Mouse (Mus musculus): ENCODE measurements around the gene Pde10a. TPM values are rescaled to one million over a fixed set of nuclear protein-coding genes. Genes with fewer than 3 reads are reported as not detected.

The Pde10a gene
- polyA plus RNA-seq, 1 experiment from 2014 or later, result 2.5 TPM

DNA sequence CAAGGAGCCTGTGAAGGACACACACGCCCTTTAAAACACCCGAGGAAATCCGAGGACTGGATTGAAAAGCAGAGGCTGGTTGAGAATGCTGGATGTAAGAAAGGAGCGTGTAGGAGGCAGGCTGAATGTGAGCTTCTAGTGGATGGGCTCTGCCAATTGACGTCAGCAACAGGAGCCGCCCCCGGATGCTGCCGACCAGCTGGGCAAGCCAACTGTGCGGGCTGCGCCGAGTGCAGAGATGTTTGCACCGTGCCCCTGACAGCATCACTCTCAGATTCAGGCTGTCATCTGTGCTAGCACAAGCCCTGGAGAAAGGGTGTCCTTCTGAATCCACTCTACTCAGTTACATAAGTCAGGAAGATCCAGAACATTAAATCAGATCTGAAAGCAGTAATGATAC lies 37.3 kb upstream of the Pde10a start:
- no peak for ATAC-seq (ENCODE audit: insufficient number of reproducible peaks, insufficient read depth, low FRiP score, low read depth)
- H3K36me3 ChIP-seq (ENCODE audit: control insufficient read depth, insufficient read depth, low read length), result no peaks in the 10 kb centered on the region
- H3K9me3 ChIP-seq (ENCODE audit: control insufficient read depth, low read length), result no peaks in the 10 kb centered on the region
- no peak overlapping the region for H3K4me2 ChIP-seq (ENCODE audit: low read length)
- no peak overlapping the region for H3K27ac ChIP-seq (replicated peaks in 1 of 2; ENCODE audit: control insufficient read depth in 1 of 2, insufficient read depth in 1 of 2, low read depth in 2 of 2, low read length in 2 of 2)
- H3K4me1 ChIP-seq (ENCODE audit: control insufficient read depth in 2 of 2, insufficient read depth in 2 of 2, low read length in 2 of 2), result no peaks in the 10 kb centered on the region
- WGBS, result 46% methylated on average over 12 of the region's 12 CpGs
- no peak overlapping the region for H3K9ac ChIP-seq (ENCODE audit: low read length)
- H3K4me3 ChIP-seq (ENCODE audit: control insufficient read depth in 1 of 2, insufficient read depth in 1 of 2, low read depth in 1 of 2, low read length in 2 of 2), result no peak overlapping the region
- peaks cover 5% of the 10 kb centered on the region; the same call in 1 of the 2 replicates for H3K27me3 ChIP-seq (ENCODE audit: control insufficient read depth, insufficient read depth, low read length)

DNA sequence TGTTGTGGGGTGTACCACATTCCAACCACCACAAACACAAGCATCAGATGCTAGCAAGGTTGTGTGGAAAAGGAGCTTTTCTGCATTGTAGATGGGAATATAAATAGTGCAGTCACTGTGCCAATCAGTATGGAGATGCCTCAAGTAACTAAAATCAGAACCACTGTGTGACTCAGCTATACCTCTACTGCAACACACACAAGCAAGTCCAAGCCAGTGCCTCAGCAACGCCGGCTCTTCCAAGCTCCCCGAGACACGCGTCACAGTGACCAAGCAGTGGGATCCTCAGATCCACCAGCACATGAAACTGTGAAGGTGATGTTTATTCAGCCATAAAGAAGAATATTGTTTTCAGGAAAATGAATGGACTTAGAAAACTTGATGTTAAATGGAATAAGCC lies 34.2 kb upstream of the Pde10a start:
- no peak overlapping the region for H3K4me2 ChIP-seq (ENCODE audit: low read length)
- peaks cover 3% of the 10 kb centered on the region; the same call in 1 of the 2 replicates for H3K27me3 ChIP-seq (ENCODE audit: control insufficient read depth, insufficient read depth, low read length)
- H3K9ac ChIP-seq (ENCODE audit: low read length), result no peak overlapping the region
- H3K4me3 ChIP-seq (ENCODE audit: control insufficient read depth in 1 of 2, insufficient read depth in 1 of 2, low read depth in 1 of 2, low read length in 2 of 2), result no peak overlapping the region
- no peaks in the 10 kb centered on the region for H3K4me1 ChIP-seq (ENCODE audit: control insufficient read depth in 2 of 2, insufficient read depth in 2 of 2, low read length in 2 of 2)
- no peak for ATAC-seq (ENCODE audit: insufficient number of reproducible peaks, insufficient read depth, low FRiP score, low read depth)
- 83% methylated on average over 5 of the region's 5 CpGs for WGBS
- no peak overlapping the region for H3K27ac ChIP-seq (replicated peaks in 1 of 2; ENCODE audit: control insufficient read depth in 1 of 2, insufficient read depth in 1 of 2, low read depth in 2 of 2, low read length in 2 of 2)
- H3K9me3 ChIP-seq (ENCODE audit: control insufficient read depth, low read length), result no peaks in the 10 kb centered on the region
- no peaks in the 10 kb centered on the region for H3K36me3 ChIP-seq (ENCODE audit: control insufficient read depth, insufficient read depth, low read length)

DNA sequence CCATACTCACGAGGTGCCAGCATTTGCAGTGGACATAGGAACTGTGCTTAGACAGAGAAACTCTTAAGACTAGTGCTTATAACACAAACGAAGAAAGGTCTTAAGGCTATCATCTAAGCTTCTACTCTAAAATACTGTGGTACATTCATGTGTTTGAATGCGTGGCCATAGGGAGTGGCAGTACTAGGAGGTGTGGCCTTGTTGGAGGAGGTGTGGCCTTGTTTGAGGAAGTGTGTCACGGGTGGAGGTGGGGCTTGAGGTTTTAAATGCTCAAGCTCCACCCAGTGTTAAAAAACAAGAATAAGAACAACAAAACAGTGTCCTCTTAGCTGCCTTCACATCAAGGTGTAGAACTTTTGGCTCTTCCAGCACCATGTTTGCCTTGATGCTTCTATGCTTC lies 31.7 kb upstream of the Pde10a start:
- Histone ChIP-seq H3K4me3 (ENCODE audit: control insufficient read depth in 1 of 2, insufficient read depth in 1 of 2, low read depth in 1 of 2, low read length in 2 of 2) (no peak overlapping the region), H3K27ac (replicated peaks in 1 of 2; ENCODE audit: control insufficient read depth in 1 of 2, insufficient read depth in 1 of 2, low read depth in 2 of 2, low read length in 2 of 2) (no peak overlapping the region), H3K4me2 (ENCODE audit: low read length) (no peak overlapping the region), H3K9me3 (ENCODE audit: control insufficient read depth, low read length) (no peaks in the 10 kb centered on the region), H3K9ac (ENCODE audit: low read length) (no peak overlapping the region), H3K4me1 (ENCODE audit: control insufficient read depth in 2 of 2, insufficient read depth in 2 of 2, low read length in 2 of 2) (no peaks in the 10 kb centered on the region), H3K36me3 (ENCODE audit: control insufficient read depth, insufficient read depth, low read length) (no peaks in the 10 kb centered on the region), H3K27me3 (ENCODE audit: control insufficient read depth, insufficient read depth, low read length) (no peaks in the 10 kb centered on the region)
- 77% methylated on average over 4 of the region's 4 CpGs for WGBS
- no peak for ATAC-seq (ENCODE audit: insufficient number of reproducible peaks, insufficient read depth, low FRiP score, low read depth)

DNA sequence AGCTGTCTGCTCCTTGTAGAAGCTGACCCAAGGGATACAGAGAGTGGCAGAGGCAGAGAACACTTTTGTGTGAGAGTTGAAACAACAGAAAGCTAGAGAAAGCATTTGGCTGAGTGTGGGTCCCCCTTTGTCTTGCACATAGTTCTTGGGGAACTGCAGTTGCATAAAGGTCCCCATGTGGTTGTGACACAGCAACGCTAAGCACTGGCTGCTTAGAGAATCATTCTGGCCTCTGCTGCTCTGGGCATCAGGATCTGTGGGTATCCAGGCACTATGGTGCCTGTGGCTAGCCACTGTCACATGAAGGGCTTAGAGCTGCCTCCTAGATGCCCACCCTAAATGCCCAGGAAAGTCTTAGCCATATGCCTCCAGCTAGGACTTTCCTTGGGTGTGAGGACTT lies 27.0 kb upstream of the Pde10a start:
- Histone ChIP-seq H3K27me3 (ENCODE audit: control insufficient read depth, insufficient read depth, low read length) (no peaks in the 10 kb centered on the region; the same call in 1 of the 2 replicates), H3K9ac (ENCODE audit: low read length) (no peak overlapping the region), H3K4me1 (ENCODE audit: control insufficient read depth in 2 of 2, insufficient read depth in 2 of 2, low read length in 2 of 2) (no peaks in the 10 kb centered on the region), H3K9me3 (ENCODE audit: control insufficient read depth, low read length) (no peaks in the 10 kb centered on the region), H3K27ac (replicated peaks in 1 of 2; ENCODE audit: control insufficient read depth in 1 of 2, insufficient read depth in 1 of 2, low read depth in 2 of 2, low read length in 2 of 2) (no peak overlapping the region), H3K4me3 (ENCODE audit: control insufficient read depth in 1 of 2, insufficient read depth in 1 of 2, low read depth in 1 of 2, low read length in 2 of 2) (no peak overlapping the region), H3K36me3 (ENCODE audit: control insufficient read depth, insufficient read depth, low read length) (no peaks in the 10 kb centered on the region), H3K4me2 (ENCODE audit: low read length) (no peak overlapping the region)
- WGBS, result 79% methylated on average over 1 of the region's 1 CpGs
- no peak for ATAC-seq (ENCODE audit: insufficient number of reproducible peaks, insufficient read depth, low FRiP score, low read depth)

DNA sequence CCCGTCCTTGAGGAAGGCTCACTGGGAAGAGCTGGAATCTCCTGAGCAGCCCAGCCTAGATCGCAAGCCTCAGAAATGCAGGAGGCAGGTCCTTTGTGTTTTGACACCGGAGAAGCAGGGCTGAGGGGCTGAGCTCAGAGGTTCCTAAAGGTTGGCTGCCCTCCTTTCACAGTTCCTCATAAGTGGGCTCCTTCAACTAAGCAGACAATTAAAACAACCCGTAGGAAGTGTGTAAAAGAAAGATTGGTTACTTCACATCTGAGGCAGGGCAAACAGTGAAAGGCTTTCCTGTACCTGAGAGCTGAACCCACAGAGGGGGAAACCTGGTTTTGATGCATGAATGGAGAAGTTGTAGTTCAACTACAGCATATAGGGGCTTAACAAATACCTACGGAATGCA lies 26.5 kb upstream of the Pde10a start:
- no peak overlapping the region for H3K4me2 ChIP-seq (ENCODE audit: low read length)
- no peak overlapping the region for H3K4me3 ChIP-seq (ENCODE audit: control insufficient read depth in 1 of 2, insufficient read depth in 1 of 2, low read depth in 1 of 2, low read length in 2 of 2)
- no peak overlapping the region for H3K9ac ChIP-seq (ENCODE audit: low read length)
- ATAC-seq (ENCODE audit: insufficient number of reproducible peaks, insufficient read depth, low FRiP score, low read depth), result no peak
- no peaks in the 10 kb centered on the region for H3K4me1 ChIP-seq (ENCODE audit: control insufficient read depth in 2 of 2, insufficient read depth in 2 of 2, low read length in 2 of 2)
- H3K36me3 ChIP-seq (ENCODE audit: control insufficient read depth, insufficient read depth, low read length), result no peaks in the 10 kb centered on the region
- WGBS, result 55% methylated on average over 5 of the region's 5 CpGs
- H3K27me3 ChIP-seq (ENCODE audit: control insufficient read depth, insufficient read depth, low read length), result no peaks in the 10 kb centered on the region; the same call in 1 of the 2 replicates
- H3K27ac ChIP-seq (replicated peaks in 1 of 2; ENCODE audit: control insufficient read depth in 1 of 2, insufficient read depth in 1 of 2, low read depth in 2 of 2, low read length in 2 of 2), result no peak overlapping the region
- no peaks in the 10 kb centered on the region for H3K9me3 ChIP-seq (ENCODE audit: control insufficient read depth, low read length)

DNA sequence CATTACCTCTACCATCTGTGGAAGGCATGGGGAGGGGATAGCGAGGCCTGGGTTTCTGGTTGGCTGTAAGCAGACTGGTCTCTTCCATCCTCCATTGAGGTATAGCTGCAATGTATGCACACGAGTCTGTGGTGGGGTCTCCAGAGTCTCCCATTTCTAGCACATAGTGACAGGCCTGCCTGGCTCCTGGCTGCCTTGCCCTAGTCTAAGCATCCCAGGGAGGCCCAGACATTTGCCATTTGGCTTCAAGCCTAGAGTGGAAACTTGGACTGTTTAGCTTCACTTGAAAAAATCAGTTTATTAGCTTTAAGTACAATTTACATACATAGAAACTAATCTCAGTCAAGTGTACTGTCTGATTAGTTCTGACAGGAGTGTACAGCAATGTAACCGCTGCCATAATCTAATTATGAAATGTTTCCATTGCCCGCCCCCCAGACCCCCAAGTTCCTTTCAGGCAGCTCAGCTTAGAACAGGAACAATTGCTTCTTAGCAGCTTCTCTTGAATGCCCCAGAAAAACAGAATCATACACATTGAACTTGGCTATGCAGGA lies 25.5 kb upstream of the Pde10a start:
- Histone ChIP-seq H3K36me3 (ENCODE audit: control insufficient read depth, insufficient read depth, low read length) (no peaks in the 10 kb centered on the region), H3K27ac (replicated peaks in 1 of 2; ENCODE audit: control insufficient read depth in 1 of 2, insufficient read depth in 1 of 2, low read depth in 2 of 2, low read length in 2 of 2) (no peak overlapping the region), H3K4me3 (ENCODE audit: control insufficient read depth in 1 of 2, insufficient read depth in 1 of 2, low read depth in 1 of 2, low read length in 2 of 2) (no peak overlapping the region), H3K9ac (ENCODE audit: low read length) (no peak overlapping the region), H3K4me2 (ENCODE audit: low read length) (no peak overlapping the region), H3K4me1 (ENCODE audit: control insufficient read depth in 2 of 2, insufficient read depth in 2 of 2, low read length in 2 of 2) (no peaks in the 10 kb centered on the region), H3K27me3 (ENCODE audit: control insufficient read depth, insufficient read depth, low read length) (no peaks in the 10 kb centered on the region; the same call in 1 of the 2 replicates), H3K9me3 (ENCODE audit: control insufficient read depth, low read length) (no peaks in the 10 kb centered on the region)
- ATAC-seq (ENCODE audit: insufficient number of reproducible peaks, insufficient read depth, low FRiP score, low read depth), result no peak
- WGBS, result 65% methylated on average over 4 of the region's 4 CpGs

DNA sequence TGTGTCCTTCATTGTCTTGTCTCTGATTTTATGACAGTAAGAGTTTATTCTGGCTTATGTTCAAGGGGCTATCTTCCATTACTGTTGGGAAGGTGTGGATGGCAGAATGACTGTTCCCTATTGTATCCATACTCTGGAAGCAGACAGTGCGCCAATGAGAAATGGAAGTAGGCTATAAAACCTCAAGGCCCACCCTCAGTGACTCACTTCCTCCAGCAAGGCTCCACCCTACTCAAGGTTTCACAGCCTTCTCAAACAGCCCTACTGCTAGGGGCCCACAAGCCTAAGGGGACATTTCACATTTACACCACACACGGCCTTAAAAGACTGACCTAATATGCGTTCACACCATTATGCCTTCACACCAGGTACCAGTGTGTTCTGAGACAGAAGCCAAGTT lies 20.8 kb upstream of the Pde10a start:
- Histone ChIP-seq H3K4me2 (ENCODE audit: low read length) (no peak overlapping the region), H3K4me3 (ENCODE audit: control insufficient read depth in 1 of 2, insufficient read depth in 1 of 2, low read depth in 1 of 2, low read length in 2 of 2) (no peak overlapping the region), H3K27me3 (ENCODE audit: control insufficient read depth, insufficient read depth, low read length) (no peaks in the 10 kb centered on the region; the same call in 1 of the 2 replicates), H3K27ac (replicated peaks in 1 of 2; ENCODE audit: control insufficient read depth in 1 of 2, insufficient read depth in 1 of 2, low read depth in 2 of 2, low read length in 2 of 2) (no peak overlapping the region), H3K9me3 (ENCODE audit: control insufficient read depth, low read length) (no peaks in the 10 kb centered on the region), H3K4me1 (ENCODE audit: control insufficient read depth in 2 of 2, insufficient read depth in 2 of 2, low read length in 2 of 2) (peaks cover 9 to 14% of the 10 kb centered on the region in 2 experiments), H3K36me3 (ENCODE audit: control insufficient read depth, insufficient read depth, low read length) (no peaks in the 10 kb centered on the region), H3K9ac (ENCODE audit: low read length) (no peak overlapping the region)
- WGBS, result 86% methylated on average over 3 of the region's 3 CpGs
- no peak for ATAC-seq (ENCODE audit: insufficient number of reproducible peaks, insufficient read depth, low FRiP score, low read depth)
